Mouse (Mus musculus) lung, postnatal 0 days (tissue): ENCODE measurements around the gene Tanc1. TPM values are rescaled to one million over a fixed set of nuclear protein-coding genes. Genes with fewer than 3 reads are reported as not detected.

Source experiments
- ATAC-seq: fragments of 200-750 bp; cut with Nextera tagmentation; 2 replicates; pipeline ENCODE4 v1.8.0; 2017; ENCODE audit warnings: moderate library complexity
- DNase-seq: peaks from one replicate; pipeline ENCODE4 v3.0.0-alpha.2; 2016; ENCODE audit warnings: low spot score
- H3K27ac ChIP-seq: fragments of 300-500 bp; sonication (generic); 2 replicates; pipeline ENCODE4 v1.5.1; 2014; ENCODE audit warnings: antibody characterized with exemption, mild to moderate bottlenecking, low read length, mixed read lengths
- H3K27me3 ChIP-seq: fragments of 300-500 bp; sonication (generic); replicated peaks from 2 replicates; pipeline ENCODE4 v1.6.1; 2014; ENCODE audit warnings: low read length, mixed read lengths; ENCODE audit not compliant: insufficient read depth
- H3K36me3 ChIP-seq: fragments of 300-500 bp; sonication (generic); 2 replicates; pipeline ENCODE4 v1.6.1; 2014; ENCODE audit warnings: low read length, mixed read lengths; ENCODE audit not compliant: insufficient read depth
- H3K4me1 ChIP-seq: fragments of 300-500 bp; sonication (generic); 2 replicates; pipeline ENCODE4 v1.6.1; 2014; ENCODE audit warnings: antibody characterized with exemption, low read depth, low read length, mixed read lengths; ENCODE audit not compliant: insufficient read depth
- H3K4me2 ChIP-seq: fragments of 300-500 bp; sonication (generic); replicated peaks from 2 replicates; pipeline ENCODE4 v1.6.1; 2014; ENCODE audit warnings: low read depth, mild to moderate bottlenecking, low read length, moderate library complexity, mixed read lengths
- H3K4me3 ChIP-seq: fragments of 300-500 bp; sonication (generic); 2 replicates; pipeline ENCODE4 v1.5.1; 2014; ENCODE audit warnings: low read depth, low read length
- H3K9ac ChIP-seq: fragments of 300-500 bp; sonication (generic); replicated peaks from 2 replicates; pipeline ENCODE4 v1.6.1; 2014; ENCODE audit warnings: low read depth, mild to moderate bottlenecking
- H3K9me3 ChIP-seq: fragments of 300-500 bp; sonication (generic); 2 replicates; pipeline ENCODE4 v1.6.1; 2016; ENCODE audit warnings: low read length, mixed read lengths
- CTCF ChIP-seq: IDR thresholded peaks from 2 replicates; pipeline ENCODE4 v1.5.1; 2016; ENCODE audit warnings: antibody characterized with exemption, mild to moderate bottlenecking
- EP300 ChIP-seq: IDR thresholded peaks from 2 replicates; pipeline ENCODE4 v1.6.1; 2016; ENCODE audit warnings: antibody characterized with exemption, mild to moderate bottlenecking, control low read depth
- WGBS: fragments of 180-500 bp; shearing (Covaris S2); extraction: QIAGEN DNeasy Blood & Tissue Kit; methylation state at CpG from one replicate; pipeline ENCODE4 v1.1.7; 2014; 5-methylcytosine and 5-hydroxymethylcytosine counted together
- polyA plus RNA-seq: library from polyadenylated mRNA; unstranded; fragments of >200 nt; fragmentation: Nextera tagmentation; extraction: Ambion mirVana; gene quantifications from 2 replicates; pipeline ENCODE4 v1.2.1, GENCODE M21; 2015

Tanc1 gene
- polyA plus RNA-seq, 1 experiment from 2014 or later: 20.9 TPM

GRCm38 (mm10) chr2:59608958-59609357 is 2.9 kb upstream of the Tanc1 start:
- Histone ChIP-seq H3K36me3 (no peaks in the 10 kb centered on the region), H3K27ac (no peak overlapping the region), H3K9ac (no peak overlapping the region), H3K9me3 (no peaks in the 10 kb centered on the region), H3K4me1 (peaks cover 4% of the 10 kb centered on the region; the same call in 1 of the 2 replicates), H3K27me3 (no peaks in the 10 kb centered on the region), H3K4me3 (no peak overlapping the region), H3K4me2 (no peak overlapping the region)
- no peak for ATAC-seq
- no peak for TF ChIP-seq EP300
- TF ChIP-seq CTCF: no peak
- WGBS: 29% methylated on average over 5 of the region's 5 CpGs
- peak; percentile 15 for DNase-seq

DNA sequence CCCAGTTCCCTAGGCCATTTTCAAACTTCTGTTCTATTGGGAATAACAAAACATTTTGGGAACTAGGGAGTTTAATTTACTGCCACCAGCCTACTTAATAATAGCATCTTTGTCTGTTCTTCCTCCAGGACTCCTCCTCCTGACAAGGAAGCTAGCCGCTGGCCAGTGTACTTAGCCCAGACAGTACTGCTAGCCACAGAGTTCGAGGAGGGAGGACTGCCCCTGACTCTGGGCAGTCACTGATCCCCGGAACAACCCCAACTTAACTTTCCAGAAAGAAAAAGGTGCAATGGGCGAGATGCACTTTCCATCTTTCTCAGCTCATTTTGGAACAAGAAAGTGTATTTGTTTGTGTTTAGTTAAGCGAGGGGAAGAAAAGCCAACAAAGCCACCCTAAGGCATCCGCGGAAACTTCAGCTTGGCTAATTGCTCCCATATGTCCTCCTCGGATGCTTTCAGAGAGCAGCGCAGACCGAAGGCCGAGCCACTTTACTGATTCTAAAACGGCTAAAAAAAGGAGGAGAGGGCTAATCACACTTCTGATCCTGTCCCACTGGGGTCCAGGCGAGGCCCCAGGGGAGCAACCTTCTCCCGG is 529 bp upstream of the Tanc1 start:
- H3K36me3 ChIP-seq: no peaks in the 10 kb centered on the region
- WGBS: 4% methylated on average over 14 of the region's 14 CpGs
- H3K4me3 ChIP-seq: peak overlapping the region; percentile 98
- peak overlapping the region; percentile 92 for H3K9ac ChIP-seq
- peak overlapping the region; percentile 88 for H3K4me2 ChIP-seq
- ATAC-seq (peak; percentile 29), DNase-seq (no peak)
- H3K4me1 ChIP-seq: peaks cover 4% of the 10 kb centered on the region; the same call in 1 of the 2 replicates
- no peak for TF ChIP-seq EP300
- no peak for TF ChIP-seq CTCF
- no peaks in the 10 kb centered on the region for H3K27me3 ChIP-seq
- peak overlapping the region; percentile 96 for H3K27ac ChIP-seq
- no peaks in the 10 kb centered on the region for H3K9me3 ChIP-seq

- H3K27me3 ChIP-seq: no peaks in the 10 kb centered on the region
- peaks cover 10% of the 10 kb centered on the region; the same call in 1 of the 2 replicates for H3K4me1 ChIP-seq
- H3K4me3 ChIP-seq: peak overlapping the region; percentile 98
- peak overlapping the region; percentile 88 for H3K4me2 ChIP-seq
- no peaks in the 10 kb centered on the region for H3K9me3 ChIP-seq
- peak; percentile 63 for DNase-seq
- TF ChIP-seq CTCF (no peak), EP300 (no peak)
- H3K27ac ChIP-seq: peak overlapping the region; percentile 96
- peak; percentile 38; the same call in 1 of the 2 replicates for ATAC-seq
- H3K36me3 ChIP-seq: no peaks in the 10 kb centered on the region
- 1% methylated on average over 33 of the region's 33 CpGs for WGBS
- peak overlapping the region; percentile 92 for H3K9ac ChIP-seq
These were observed 1.1 kb downstream of the Tanc1 start for GRCm38 (mm10) chr2:59612733-59613473.

- Histone ChIP-seq H3K27ac (peak overlapping the region; percentile 96), H3K9me3 (no peaks in the 10 kb centered on the region), H3K36me3 (no peaks in the 10 kb centered on the region), H3K4me3 (peak overlapping the region; percentile 98), H3K9ac (peak overlapping the region; percentile 92), H3K27me3 (no peaks in the 10 kb centered on the region), H3K4me1 (peaks cover 10% of the 10 kb centered on the region; the same call in 1 of the 2 replicates), H3K4me2 (peak overlapping the region; percentile 88)
- DNase-seq (peak; percentile 44), ATAC-seq (no peak)
- TF ChIP-seq CTCF: no peak
- TF ChIP-seq EP300: no peak
- WGBS: 12% methylated on average over 9 of the region's 9 CpGs
These were observed 1.7 kb downstream of the Tanc1 start for GRCm38 (mm10) chr2:59613474-59614019.

- no peak for ATAC-seq
- H3K27me3 ChIP-seq: no peaks in the 10 kb centered on the region
- DNase-seq: no peak
- H3K4me2 ChIP-seq: no peak overlapping the region
- no peak overlapping the region; the same call in 1 of the 2 replicates for H3K27ac ChIP-seq
- H3K9me3 ChIP-seq: no peaks in the 10 kb centered on the region
- peaks cover 10% of the 10 kb centered on the region; the same call in 1 of the 2 replicates for H3K4me1 ChIP-seq
- WGBS: 70% methylated on average over 2 of the region's 2 CpGs
- H3K36me3 ChIP-seq: no peaks in the 10 kb centered on the region
- no peak for TF ChIP-seq EP300
- TF ChIP-seq CTCF: no peak
- H3K9ac ChIP-seq: no peak overlapping the region
- H3K4me3 ChIP-seq: no peak overlapping the region
These were observed 5.0 kb downstream of the Tanc1 start for GRCm38 (mm10) chr2:59616890-59617289.

DNA sequence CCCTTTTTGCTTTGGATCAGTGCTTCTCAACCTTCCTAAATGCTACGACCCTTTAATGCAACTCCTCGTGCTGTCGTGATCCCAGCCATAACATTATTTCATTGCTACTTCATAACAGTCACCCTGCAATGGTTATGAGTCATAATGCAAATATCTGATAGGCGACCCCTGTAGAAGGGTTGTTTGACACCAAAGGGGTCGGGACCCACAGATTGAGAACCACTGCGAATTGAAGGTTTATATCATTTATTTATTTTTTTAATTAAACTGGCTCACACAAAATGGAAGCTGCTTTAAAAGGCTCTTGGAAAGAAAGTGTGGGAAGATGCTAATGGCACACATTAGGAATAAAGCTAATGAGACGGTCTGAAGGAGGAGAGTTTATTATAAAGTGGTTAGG is 7.2 kb downstream of the Tanc1 start:
- ATAC-seq (no peak), DNase-seq (no peak)
- Histone ChIP-seq H3K4me2 (no peak overlapping the region), H3K9ac (no peak overlapping the region), H3K27ac (no peak overlapping the region), H3K27me3 (no peaks in the 10 kb centered on the region), H3K4me1 (peaks cover 6% of the 10 kb centered on the region; the same call in 1 of the 2 replicates), H3K4me3 (no peak overlapping the region), H3K9me3 (no peaks in the 10 kb centered on the region), H3K36me3 (no peaks in the 10 kb centered on the region)
- 68% methylated on average over 7 of the region's 7 CpGs for WGBS
- TF ChIP-seq CTCF (no peak), EP300 (no peak)
